Mouse (Mus musculus): Measurements from ENCODE around the gene Tmem213. TPM values are rescaled to one million over a fixed set of nuclear protein-coding genes. Genes with fewer than 3 reads are reported as not detected.

Gene Tmem213
- polyA plus RNA-seq, 1 experiment from 2014 or later = not detected

- H3K36me3 ChIP-seq (ENCODE audit: control insufficient read depth, insufficient read depth) = peaks cover 9% of the 10 kb centered on the region; the same call in 1 of the 2 replicates
- no peak overlapping the region for H3K4me2 ChIP-seq (replicated peaks; ENCODE audit: low read depth)
- H3K9ac ChIP-seq (ENCODE audit: low read depth, low read length) = no peak overlapping the region
- ATAC-seq = 0 out of 2 replicates have a peak, but pooled peaks have one; percentile 22
- TF ChIP-seq CTCF (IDR thresholded peaks at IDR 0.05; ENCODE audit: low read depth) = no peak
- no peaks in the 10 kb centered on the region for H3K27me3 ChIP-seq (replicated peaks; ENCODE audit: control insufficient read depth, insufficient read depth, low read length)
- no peak overlapping the region for H3K27ac ChIP-seq (ENCODE audit: low read depth, low read length)
- H3K9me3 ChIP-seq (ENCODE audit: control insufficient read depth) = no peaks in the 10 kb centered on the region
- WGBS = 24% methylated on average over 9 of the region's 9 CpGs
- H3K4me1 ChIP-seq (replicated peaks; ENCODE audit: control insufficient read depth, insufficient read depth, low read length) = no peaks in the 10 kb centered on the region; the same call in 1 of the 2 replicates
- H3K4me3 ChIP-seq (ENCODE audit: low read depth, low read length) = no peak overlapping the region
Measured at GRCm38 (mm10) chr6:38144161-38144998, 35.3 kb downstream of the Tmem213 start.

GRCm38 (mm10) chr6:38145463-38146065 lies 36.5 kb downstream of the Tmem213 start:
- 74% methylated on average over 8 of the region's 8 CpGs for WGBS
- no peak overlapping the region for H3K4me2 ChIP-seq (replicated peaks; ENCODE audit: low read depth)
- no peak overlapping the region for H3K27ac ChIP-seq (ENCODE audit: low read depth, low read length)
- H3K9ac ChIP-seq (ENCODE audit: low read depth, low read length) = no peak overlapping the region
- ATAC-seq = no peak
- H3K36me3 ChIP-seq (ENCODE audit: control insufficient read depth, insufficient read depth) = peaks cover 10% of the 10 kb centered on the region; the same call in 1 of the 2 replicates
- H3K9me3 ChIP-seq (ENCODE audit: control insufficient read depth) = no peaks in the 10 kb centered on the region
- H3K4me3 ChIP-seq (ENCODE audit: low read depth, low read length) = no peak overlapping the region
- no peaks in the 10 kb centered on the region for H3K27me3 ChIP-seq (replicated peaks; ENCODE audit: control insufficient read depth, insufficient read depth, low read length)
- no peak for TF ChIP-seq CTCF (IDR thresholded peaks at IDR 0.05; ENCODE audit: low read depth)
- no peaks in the 10 kb centered on the region; the same call in 1 of the 2 replicates for H3K4me1 ChIP-seq (replicated peaks; ENCODE audit: control insufficient read depth, insufficient read depth, low read length)

DNA sequence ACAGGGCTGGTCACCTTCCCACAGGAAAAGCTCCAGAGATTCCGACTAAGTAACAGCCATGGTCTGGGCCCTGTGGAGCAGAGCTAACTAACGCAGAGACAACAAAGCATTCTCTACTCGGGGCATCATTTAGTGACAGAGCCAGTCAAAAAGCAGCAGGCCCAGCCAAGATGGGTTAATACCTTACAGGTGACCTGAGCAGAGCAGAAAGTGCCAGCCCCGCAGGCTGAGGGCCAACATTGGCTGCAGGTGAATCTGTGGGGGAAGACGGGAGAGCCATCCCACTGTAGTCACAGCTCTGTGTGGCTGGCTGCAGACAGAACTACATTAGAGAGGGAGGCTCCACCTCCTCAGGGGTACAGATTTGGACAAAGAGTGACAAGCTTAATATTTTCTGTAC lies 38.2 kb downstream of the Tmem213 start:
- H3K27ac ChIP-seq (ENCODE audit: low read depth, low read length) = no peak overlapping the region
- 90% methylated on average over 5 of the region's 5 CpGs for WGBS

DNA sequence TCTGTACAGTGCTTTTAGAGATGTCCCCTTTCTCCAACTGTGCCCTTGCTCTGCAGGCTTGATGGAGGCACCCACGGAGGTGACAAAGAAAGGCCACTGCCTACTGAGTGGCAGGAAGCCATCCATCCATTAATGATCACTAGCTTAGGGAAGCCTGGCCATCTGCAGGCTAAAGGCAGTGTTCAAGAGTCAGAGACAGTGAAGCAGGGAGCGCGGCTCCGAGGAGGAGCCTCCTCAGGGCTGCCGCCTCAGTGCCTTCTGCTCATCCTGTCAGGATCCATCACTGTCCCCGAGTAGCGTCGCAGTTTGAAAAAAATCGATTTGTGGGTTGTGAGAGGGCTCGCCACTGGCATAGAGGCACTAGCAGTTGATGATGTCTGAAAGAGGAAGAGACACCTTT lies 39.6 kb downstream of the Tmem213 start:
- no peak overlapping the region for H3K9ac ChIP-seq (ENCODE audit: low read depth, low read length)
- 93% methylated on average over 10 of the region's 10 CpGs for WGBS
- no peak overlapping the region for H3K4me2 ChIP-seq (replicated peaks; ENCODE audit: low read depth)
- no peaks in the 10 kb centered on the region for H3K27me3 ChIP-seq (replicated peaks; ENCODE audit: control insufficient read depth, insufficient read depth, low read length)
- no peak for ATAC-seq
- TF ChIP-seq CTCF (IDR thresholded peaks at IDR 0.05; ENCODE audit: low read depth) = no peak
- H3K9me3 ChIP-seq (ENCODE audit: control insufficient read depth) = no peaks in the 10 kb centered on the region
- H3K4me1 ChIP-seq (replicated peaks; ENCODE audit: control insufficient read depth, insufficient read depth, low read length) = no peaks in the 10 kb centered on the region; the same call in 1 of the 2 replicates
- H3K27ac ChIP-seq (ENCODE audit: low read depth, low read length) = no peak overlapping the region
- peaks cover 10% of the 10 kb centered on the region; the same call in 1 of the 2 replicates for H3K36me3 ChIP-seq (ENCODE audit: control insufficient read depth, insufficient read depth)
- no peak overlapping the region for H3K4me3 ChIP-seq (ENCODE audit: low read depth, low read length)

More for the DNA sequence above, 38.2 kb downstream of the Tmem213 start:
- ATAC-seq = no peak
- no peak overlapping the region for H3K4me3 ChIP-seq (ENCODE audit: low read depth, low read length)
- H3K4me1 ChIP-seq (replicated peaks; ENCODE audit: control insufficient read depth, insufficient read depth, low read length) = no peaks in the 10 kb centered on the region; the same call in 1 of the 2 replicates
- H3K9me3 ChIP-seq (ENCODE audit: control insufficient read depth) = no peaks in the 10 kb centered on the region
- H3K9ac ChIP-seq (ENCODE audit: low read depth, low read length) = no peak overlapping the region
- no peak for TF ChIP-seq CTCF (IDR thresholded peaks at IDR 0.05; ENCODE audit: low read depth)
- peaks cover 10% of the 10 kb centered on the region; the same call in 1 of the 2 replicates for H3K36me3 ChIP-seq (ENCODE audit: control insufficient read depth, insufficient read depth)
- H3K4me2 ChIP-seq (replicated peaks; ENCODE audit: low read depth) = no peak overlapping the region
- H3K27me3 ChIP-seq (replicated peaks; ENCODE audit: control insufficient read depth, insufficient read depth, low read length) = no peaks in the 10 kb centered on the region

DNA sequence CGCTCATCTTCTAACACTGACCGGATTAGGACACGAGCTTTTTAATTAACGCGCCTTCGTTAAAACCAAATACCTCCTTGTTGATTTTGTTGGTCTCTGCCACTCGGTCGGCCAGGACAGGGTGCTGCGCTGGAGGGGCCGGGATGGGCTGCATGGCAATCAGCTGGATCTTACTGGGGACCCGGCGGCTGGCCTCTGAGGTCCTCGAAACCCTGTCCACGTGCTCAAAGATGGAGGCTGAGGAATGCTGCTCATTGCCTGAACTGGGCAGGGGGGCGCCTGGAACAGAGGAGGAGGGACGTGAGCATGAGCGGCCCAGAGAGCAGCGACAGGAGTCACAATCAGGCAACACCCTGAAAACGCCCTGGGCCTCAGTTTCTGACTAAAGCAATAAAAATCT lies 40.4 kb downstream of the Tmem213 start:
- Histone ChIP-seq H3K9me3 (ENCODE audit: control insufficient read depth) (no peaks in the 10 kb centered on the region), H3K36me3 (ENCODE audit: control insufficient read depth, insufficient read depth) (peaks cover 10% of the 10 kb centered on the region; the same call in 1 of the 2 replicates), H3K9ac (ENCODE audit: low read depth, low read length) (no peak overlapping the region), H3K4me3 (ENCODE audit: low read depth, low read length) (no peak overlapping the region), H3K4me1 (replicated peaks; ENCODE audit: control insufficient read depth, insufficient read depth, low read length) (no peaks in the 10 kb centered on the region; the same call in 1 of the 2 replicates), H3K4me2 (replicated peaks; ENCODE audit: low read depth) (no peak overlapping the region), H3K27ac (ENCODE audit: low read depth, low read length) (no peak overlapping the region), H3K27me3 (replicated peaks; ENCODE audit: control insufficient read depth, insufficient read depth, low read length) (no peaks in the 10 kb centered on the region)
- no peak for ATAC-seq
- WGBS = 89% methylated on average over 19 of the region's 19 CpGs
- no peak for TF ChIP-seq CTCF (IDR thresholded peaks at IDR 0.05; ENCODE audit: low read depth)

GRCm38 (mm10) chr6:38152305-38152704 lies 43.2 kb downstream of the Tmem213 start:
- H3K36me3 ChIP-seq (ENCODE audit: control insufficient read depth, insufficient read depth) = peaks cover 10% of the 10 kb centered on the region; the same call in 1 of the 2 replicates
- no peak for TF ChIP-seq CTCF (IDR thresholded peaks at IDR 0.05; ENCODE audit: low read depth)
- WGBS = 49% methylated on average over 11 of the region's 11 CpGs

More at GRCm38 (mm10) chr6:38152305-38152704, 43.2 kb downstream of the Tmem213 start:
- Histone ChIP-seq H3K4me3 (ENCODE audit: low read depth, low read length) (no peak overlapping the region), H3K4me1 (replicated peaks; ENCODE audit: control insufficient read depth, insufficient read depth, low read length) (no peaks in the 10 kb centered on the region), H3K27me3 (replicated peaks; ENCODE audit: control insufficient read depth, insufficient read depth, low read length) (no peaks in the 10 kb centered on the region), H3K27ac (ENCODE audit: low read depth, low read length) (no peak overlapping the region), H3K9me3 (ENCODE audit: control insufficient read depth) (no peaks in the 10 kb centered on the region), H3K9ac (ENCODE audit: low read depth, low read length) (no peak overlapping the region), H3K4me2 (replicated peaks; ENCODE audit: low read depth) (no peak overlapping the region)
- no peak for ATAC-seq

Measured in intestine, postnatal 0 days (tissue).